Mouse (Mus musculus) cerebellum, adult 18-20 months (tissue): ENCODE measurements around the gene Acy3.
"Not testable (repeated sequence)": the region's sequence is repeated elsewhere in the genome, so short reads cannot be mapped to it uniquely, and the experiment has no call there.

Experiments
- DNase-seq, 2 experiments: peaks; one replicate each; pipeline ENCODE4 v3.0.0; 2021

Acy3 gene

DNA sequence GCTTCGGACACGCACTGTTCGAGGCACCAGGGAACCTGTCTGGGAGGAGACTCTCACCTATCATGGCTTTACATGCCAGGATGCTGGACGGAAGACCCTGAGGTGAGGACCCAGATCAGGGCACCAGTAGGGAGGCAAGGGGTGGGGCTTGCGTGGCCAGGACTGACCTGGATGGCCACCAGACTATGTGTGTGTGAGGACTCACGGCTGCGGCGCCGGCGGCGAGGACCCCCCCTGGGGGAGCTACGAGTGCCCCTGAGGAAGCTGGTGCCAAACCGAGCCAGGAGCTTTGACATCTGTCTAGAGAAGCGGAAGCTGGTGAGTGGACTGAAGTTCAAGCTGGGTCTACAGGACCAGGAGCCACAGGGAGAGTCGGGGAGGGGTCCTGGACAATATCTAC lies 18.0 kb downstream of the Acy3 start:
- no peak for DNase-seq

DNA sequence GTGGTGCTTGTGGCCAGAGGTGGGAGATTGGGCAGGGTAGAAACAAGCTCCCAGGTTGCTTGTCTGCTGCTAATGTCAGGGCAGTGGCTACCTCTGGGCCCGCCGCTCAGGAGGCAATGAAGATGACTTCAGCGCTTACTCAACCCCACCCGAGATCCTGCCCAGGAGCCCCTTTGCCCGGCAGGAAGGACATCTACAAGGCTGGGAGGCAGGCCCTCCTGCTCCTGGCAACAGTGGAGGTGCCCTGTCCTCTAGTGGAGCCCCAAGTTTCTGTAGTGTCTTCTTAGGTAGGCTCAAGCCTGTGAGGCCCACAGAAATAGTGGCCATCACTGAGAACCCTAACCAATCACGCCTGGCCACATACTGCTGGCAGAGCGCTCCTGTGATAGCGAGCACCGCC lies 18.7 kb downstream of the Acy3 start:
- no peak for DNase-seq

DNA sequence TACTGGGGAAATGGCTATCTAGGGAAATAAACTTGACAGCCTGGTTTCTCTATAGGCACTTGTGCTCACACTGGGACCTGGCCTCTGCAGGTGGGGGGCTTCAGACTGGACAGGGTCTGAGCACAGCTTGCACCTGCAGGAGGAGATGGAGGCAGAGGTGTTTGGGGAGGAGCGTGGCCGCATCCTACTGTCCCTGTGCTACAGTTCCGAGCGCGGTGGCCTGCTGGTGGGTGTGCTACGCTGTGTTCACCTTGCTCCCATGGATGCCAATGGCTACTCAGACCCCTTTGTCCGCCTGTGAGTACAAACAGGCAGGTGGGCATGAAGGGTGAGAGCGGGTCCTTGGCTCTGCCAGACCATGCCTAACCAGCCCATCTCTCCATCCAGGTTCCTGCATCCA lies 19.6 kb downstream of the Acy3 start:
- no peak for DNase-seq

DNA sequence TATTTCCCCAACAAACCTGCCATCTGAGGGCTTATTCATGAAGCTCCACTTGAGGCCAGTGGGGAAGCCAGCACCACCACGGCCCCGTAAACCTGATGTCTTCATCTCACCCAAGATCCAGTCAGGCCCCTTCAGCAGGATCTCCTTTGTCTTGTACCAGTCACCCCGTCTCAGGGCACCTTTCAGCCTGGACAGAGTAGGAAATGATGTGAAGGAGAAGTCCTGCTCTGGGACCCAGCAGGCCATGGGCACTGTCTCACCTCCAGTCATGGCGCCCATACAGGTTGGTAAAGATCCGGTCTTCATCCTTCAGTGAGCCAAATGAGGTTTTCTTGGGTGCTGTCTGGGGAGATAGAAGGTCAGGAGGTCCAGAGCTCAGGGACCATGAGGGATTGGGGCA lies 24.7 kb downstream of the Acy3 start:
- no peak for DNase-seq

DNA sequence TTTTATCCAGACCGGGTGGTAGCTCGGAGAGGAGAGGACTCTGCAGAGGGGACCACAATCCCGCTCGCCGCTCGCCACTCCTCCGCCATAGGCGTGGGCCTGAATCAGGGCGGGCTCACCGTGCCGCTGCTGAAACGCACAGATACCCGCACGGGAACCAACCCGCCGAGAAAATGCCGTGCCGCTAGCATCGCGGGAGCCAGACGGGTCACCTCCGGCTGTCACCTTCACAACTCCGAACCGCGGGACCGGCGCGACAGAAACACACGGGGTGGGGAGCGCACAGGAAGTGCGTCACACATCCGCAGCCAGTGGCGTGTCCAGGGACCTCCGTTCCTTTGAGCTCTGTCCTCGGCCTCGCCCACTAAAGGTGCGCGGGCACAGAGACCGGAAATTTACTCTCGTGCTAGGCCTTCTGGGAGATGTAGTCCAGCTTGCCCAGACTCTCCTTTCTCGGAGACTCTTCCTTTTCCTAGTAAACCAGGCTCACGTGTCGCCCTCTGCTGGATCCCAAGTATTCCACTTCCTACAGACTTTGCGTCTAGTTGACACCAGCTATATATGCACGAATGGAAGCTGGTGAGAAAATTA lies 26.2 kb downstream of the Acy3 start, which contains the start of gene Ndufv1:
Ndufv1 (minus strand) TSS at position 375 of the 591 bp plus-strand sequence.
- peak; percentile 94 to 99 for DNase-seq

DNA sequence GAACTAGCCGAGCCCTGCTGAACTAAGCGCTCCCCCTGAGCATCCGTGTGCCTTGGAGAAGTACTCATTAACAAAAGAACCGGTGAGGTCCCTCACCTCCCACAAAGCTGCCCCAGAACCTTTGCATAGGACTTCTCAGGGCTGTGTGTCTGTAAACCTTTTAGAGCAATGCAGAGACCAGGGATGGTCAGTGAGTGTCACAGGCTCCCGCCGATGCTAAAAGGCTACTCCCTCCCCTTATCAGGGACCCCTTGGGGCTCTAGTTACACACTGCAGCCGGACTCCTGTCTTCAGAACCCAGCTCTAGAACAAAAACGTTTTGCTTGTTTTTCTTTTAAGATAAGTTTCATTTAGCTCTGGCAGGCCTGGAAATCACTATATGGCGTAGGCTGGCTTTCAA lies 26.7 kb downstream of the Acy3 start:
- no peak for DNase-seq

DNA sequence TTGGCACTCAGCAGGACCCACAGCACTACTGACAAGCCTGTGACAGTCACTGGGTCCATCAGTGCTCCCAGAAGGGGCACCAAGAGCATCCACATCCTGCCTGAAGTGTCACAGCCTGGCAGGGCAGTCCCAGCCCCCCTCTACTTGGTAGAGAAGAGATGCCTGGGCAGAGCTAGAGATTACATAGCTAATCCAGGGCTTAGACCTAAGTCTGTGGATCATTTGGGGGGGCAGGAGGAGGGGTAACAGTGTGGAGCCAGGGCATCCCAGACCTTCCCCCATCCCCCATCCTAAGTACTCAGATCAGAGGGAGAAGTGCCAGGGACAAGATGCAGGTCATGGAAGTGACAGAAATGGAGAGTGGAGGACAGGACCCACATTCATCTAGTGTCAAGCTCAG lies 28.4 kb downstream of the Acy3 start:
- no peak for DNase-seq

DNA sequence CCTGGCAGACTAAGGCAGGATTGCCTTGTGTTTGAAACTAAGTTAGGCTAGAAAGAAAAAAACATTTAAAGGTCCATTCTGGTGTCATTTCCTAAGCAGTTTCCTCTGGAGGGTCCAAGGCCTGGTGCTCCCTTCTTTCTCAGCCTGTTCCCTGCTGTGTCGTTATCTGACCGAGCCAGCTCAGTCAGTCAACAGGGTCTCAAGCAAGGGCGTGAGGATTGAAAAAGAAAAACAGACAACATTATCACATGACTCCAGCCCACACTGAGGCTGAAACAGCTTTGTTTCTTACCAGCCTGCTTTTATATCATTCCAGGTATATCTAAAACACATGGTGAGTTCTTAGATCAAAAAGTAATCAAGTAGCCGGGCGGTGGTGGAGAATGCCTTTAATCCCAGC lies 29.3 kb downstream of the Acy3 start:
- no peak for DNase-seq

DNA sequence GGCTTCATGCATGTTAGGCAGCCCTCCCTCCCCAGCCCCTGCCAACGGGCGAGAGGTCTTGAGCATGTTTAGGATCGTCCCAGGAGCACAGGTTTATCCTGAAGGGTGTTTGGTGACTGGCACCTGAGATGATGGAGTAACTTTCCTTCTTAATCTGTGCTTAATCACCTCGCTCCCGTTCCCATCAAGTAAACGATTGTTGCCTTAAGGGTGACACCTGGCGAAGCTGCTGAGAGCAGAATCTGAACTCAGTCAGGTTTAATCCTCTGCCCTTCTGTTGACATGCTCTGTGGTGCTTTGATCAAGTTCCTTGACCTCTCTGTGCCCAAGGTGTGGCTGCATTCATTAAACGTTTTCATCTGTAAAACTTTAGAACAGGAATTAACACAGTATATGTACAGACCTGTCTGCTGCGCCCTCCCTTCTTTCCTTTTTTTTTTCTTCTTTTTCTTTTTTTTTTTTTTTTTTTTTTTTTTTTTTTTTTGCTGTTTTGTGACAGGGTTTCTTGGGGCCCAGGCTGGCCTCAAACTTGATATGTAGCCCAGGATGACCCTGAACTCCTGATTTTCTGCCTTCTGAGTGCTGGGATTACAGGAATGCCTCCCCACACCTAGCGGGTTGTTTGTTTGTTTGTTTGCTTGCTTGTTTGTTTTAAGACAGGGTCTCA lies 31.7 kb downstream of the Acy3 start:
- no peak for DNase-seq

DNA sequence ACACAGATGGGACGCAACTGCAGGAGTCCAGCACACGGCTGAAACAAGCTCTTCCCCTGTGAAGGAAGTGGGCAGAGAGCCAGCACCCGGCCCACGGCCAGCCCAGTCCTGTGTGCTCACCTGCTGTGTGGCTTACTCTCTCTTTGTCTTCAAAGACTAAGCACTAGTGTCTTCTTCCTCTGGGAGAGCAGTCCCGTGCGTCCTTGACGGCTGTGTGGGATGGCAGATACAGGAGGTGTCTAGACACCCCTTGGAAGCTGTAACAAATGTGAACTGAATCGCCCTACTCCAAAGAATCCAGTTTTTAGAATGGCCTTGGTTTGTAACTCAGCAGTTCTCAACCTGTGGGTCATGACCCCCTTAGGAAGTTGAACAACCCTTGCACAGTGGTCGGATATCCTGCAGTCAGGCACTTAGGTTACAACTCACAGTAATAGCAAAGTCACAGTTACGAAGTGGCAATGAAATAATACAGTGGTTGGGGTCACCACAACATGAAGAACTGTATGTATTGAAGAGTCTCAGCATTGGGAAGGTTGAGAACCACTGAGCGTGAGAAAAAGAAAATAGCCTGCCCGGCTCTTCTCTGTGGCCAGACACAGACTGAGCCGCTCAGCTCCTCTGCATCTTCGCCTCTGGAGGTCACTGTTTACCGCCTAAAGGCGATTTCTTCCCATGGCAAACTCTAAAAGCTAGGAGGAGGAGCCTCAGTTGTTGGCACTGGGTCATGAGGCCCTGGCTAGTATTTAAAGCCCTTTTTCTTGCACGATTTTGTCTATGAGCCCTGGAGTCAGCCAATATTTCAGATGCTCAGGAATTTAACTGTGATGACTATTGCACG lies 32.6 kb downstream of the Acy3 start:
- DNase-seq, result peak; percentile 85 to 90

DNA sequence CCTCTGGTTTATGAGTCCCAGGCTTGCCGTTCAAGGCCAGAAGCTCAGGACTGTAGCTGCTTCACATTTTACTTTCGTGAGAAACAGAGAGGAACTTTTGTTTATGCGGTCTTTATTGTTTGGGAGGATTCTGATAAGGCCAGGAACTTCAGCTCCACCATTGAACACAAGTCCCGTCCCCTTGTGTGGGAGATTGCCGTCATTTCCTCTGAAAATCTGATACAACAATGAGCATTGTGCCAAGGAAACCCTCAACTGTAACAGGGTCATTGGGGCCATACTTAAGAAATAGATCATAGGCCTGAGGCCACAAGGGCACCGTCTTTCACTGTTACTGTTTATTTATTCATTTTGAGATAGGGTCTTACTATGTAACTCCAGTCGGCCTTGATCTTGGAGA lies 36.8 kb downstream of the Acy3 start:
- DNase-seq, result no peak

DNA sequence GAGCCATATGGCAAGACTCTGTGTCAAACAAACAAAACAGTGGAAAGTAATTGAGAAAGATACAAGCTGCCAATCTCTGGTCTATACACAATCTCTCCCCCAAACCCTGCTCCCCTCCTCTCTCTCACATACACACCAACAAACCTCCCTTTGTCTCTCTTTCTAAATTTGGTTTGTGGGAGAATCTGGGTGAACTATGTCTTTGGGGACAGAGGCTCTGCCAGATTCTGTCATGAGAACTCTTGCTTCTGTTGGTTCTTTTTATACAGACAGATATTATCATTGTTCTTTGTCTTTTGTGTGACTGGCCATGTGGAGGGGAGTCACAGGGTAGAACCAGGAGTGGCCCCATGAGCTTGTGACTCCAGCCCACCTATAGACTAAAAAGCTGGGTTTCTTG lies 41.2 kb downstream of the Acy3 start:
- no peak for DNase-seq

DNA sequence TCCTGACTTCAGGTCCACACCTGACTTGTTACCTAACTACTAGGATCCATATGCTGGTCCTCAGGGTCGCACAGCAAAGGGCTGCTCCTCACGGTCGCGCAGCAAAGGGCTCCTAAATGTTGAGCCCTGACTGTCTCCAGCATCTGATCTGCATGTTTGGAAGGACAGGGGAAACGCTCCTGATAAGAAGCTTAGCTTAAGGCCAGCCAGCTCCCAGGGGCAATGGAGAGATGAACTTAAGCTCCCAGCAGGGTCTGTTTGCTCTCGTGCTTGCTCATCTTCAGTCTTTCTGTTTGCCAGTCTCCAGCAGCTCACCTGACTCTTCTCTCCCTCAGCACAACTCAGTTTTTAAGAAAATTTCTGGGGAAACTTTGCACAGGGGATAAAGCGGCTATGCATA lies 46.3 kb downstream of the Acy3 start:
- no peak for DNase-seq

DNA sequence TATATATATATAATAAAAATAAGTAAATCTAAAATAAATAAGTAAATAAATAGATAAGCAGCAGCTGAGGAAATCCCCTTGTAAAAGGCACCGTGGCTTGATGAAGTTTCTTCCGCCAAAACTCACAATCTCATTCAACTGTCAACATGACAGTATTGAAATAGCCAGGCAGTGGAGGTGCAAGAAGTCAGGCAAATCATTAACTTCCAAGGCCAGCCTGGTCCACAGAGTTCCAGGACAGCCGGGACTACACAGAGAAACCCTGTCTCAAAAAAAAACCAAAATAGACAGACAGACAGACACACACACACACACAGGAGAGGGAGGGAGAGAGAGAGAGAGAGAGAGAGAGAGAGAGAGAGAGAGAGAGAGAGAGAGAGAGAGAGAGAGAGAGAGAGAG lies 46.9 kb downstream of the Acy3 start:
- DNase-seq, result no peak

DNA sequence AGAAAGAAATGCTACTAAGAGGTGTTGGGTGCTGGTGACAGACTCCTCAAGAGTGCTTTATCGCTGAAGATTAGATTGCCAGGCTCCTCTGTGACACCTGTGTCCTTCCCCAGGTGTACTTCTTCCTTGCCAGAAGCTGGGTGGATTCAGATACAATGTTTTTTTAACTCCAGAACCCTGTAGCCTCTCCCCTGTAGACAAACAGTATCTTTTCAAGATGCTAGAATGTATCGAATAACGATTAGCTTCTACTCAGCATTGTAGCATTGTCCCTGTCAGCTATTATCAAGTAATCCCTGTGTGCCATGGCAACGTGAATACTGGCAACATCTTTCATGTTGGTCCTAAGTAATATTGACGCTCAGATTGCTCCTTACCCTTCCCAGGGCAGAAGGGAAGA lies 47.4 kb downstream of the Acy3 start:
- no peak for DNase-seq

DNA sequence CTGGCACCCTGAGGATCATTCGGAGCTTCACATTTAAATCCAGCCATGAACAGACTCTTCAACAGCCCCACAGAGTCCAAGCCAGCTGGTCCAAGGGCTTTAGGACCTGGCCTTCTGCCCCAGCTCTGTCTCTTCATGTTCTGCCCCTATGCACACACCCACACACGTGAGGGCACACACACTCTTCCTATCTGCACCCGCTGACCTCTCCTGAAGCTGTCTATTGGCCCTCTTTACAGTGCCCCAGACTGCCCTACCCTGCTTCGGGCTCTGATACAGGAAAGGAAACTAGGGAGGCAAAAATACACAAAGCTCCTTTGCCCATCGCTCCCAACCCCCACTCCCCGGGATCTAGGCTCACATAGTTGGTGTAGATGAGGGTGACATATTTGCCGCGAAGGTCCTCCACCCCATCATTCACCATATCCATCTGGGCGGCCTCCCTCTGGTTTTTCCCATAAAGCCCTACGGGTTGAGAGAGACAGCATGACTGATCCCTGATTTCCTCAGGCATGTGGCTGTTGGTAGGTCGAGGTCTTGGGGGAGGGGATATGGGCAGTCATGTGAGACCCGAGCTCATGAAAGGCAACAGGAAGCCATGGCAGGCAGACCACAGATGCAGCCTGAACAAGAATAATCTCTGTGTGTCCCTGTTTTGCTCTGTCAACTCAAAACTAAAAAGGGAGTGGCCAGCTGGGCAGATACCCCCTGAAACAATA lies 50.1 kb downstream of the Acy3 start:
- no peak for DNase-seq

DNA sequence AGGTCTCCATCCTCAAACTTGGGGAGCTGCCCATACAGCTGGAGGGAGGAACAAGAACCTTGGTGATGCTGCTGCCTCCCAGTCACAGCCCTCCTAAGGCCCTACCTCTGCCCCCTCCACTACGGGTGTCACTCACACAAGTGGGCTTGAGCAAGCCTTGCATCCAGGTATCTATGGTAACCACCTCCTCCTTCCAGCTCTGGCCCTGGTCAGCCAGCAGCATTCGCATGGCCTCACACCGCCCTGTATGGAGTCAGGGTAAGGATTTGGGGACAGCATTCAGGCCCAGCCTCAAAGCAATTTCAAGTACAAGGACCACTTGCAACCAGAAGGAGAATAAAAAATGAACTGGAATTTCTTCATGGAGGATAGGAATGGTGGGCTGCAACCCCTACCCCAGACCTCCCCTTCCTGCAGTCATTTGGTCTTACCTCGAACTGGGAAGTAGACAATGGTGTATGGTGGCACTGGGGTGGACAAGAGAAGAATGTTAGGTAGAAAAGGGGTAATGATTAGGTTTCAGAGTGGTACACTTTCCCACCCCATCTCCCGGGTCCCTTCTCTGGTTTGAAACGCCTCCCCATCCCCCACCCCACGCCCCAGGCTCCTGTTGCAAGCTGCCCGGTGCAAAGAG lies 50.9 kb downstream of the Acy3 start:
- not testable (repeated sequence) for DNase-seq

DNA sequence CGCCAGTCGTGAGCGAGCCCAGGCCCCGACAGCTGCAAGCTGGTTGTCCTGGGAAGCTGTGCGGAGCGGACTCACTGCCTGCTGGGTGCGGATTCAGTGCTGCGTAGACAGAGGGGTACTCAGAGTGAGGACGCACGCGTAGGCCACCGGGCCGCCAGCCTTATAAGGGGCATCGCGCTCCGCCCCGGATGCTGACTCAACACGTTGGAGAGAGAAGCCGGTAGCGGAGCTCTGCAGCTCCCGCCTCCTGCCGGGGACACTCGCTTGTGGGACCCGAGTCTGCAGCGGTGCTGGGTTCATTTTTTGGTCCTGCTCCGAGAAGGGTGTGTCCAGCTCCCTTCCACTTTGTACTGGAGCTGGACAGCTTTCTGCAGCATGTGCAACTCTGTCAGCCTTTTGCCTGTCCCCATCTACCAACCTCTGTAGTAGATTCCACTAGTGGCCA lies 51.4 kb downstream of the Acy3 start, which contains the start of gene Gstp1:
Gstp1 (minus strand) TSS at position 198 of the 445 bp plus-strand sequence.
- peak; percentile 82 to 86 for DNase-seq
